Mouse (Mus musculus): Measurements from ENCODE around the gene Tmem8b. TPM values are rescaled to one million over a fixed set of nuclear protein-coding genes. Genes with fewer than 3 reads are reported as not detected.

Tmem8b gene
- total RNA-seq, 1 experiment, result 1.4 TPM

- Histone ChIP-seq H3K4me3 (ENCODE audit: insufficient read depth in 1 of 2, low read depth in 1 of 2, low read length in 2 of 2, poor library complexity in 1 of 2, severe bottlenecking in 1 of 2) (no peak within 1 kb of the TSS), H3K9me3 (ENCODE audit: control insufficient read depth, insufficient read depth, low read depth, low read length) (no peaks in the 10 kb centered on the region), H3K27ac (ENCODE audit: insufficient read depth, low read depth, low read length, poor library complexity, severe bottlenecking) (no peak within 1 kb of the TSS), H3K36me3 (ENCODE audit: control insufficient read depth, insufficient read depth, low read length, poor library complexity, severe bottlenecking) (no peaks in the 10 kb centered on the region), H3K9ac (ENCODE audit: insufficient read depth, low read depth, low read length, poor library complexity, severe bottlenecking) (no peak within 1 kb of the TSS), H3K4me1 (ENCODE audit: control insufficient read depth in 2 of 2, insufficient read depth in 2 of 2, low read length in 2 of 2, poor library complexity in 1 of 2) (peaks cover 0 to 2% of the 10 kb centered on the region in 2 experiments; a peak in 3 of 4 replicates)
- no peak for DNase-seq (ENCODE audit: low read depth, low spot score)
- TF ChIP-seq ZNF384 (IDR thresholded peaks at IDR 0.05; ENCODE audit: low read depth, low read length), result no peak
- TF ChIP-seq ZC3H11A (IDR thresholded peaks at IDR 0.05; ENCODE audit: borderline replicate concordance, low read depth, low read length), result no peak
- no peak for TF ChIP-seq HCFC1 (IDR thresholded peaks at IDR 0.05; ENCODE audit: borderline replicate concordance, insufficient read depth, low read length)
- TF ChIP-seq MAFK (IDR thresholded peaks at IDR 0.05; ENCODE audit: insufficient read depth, low read depth, low read length), result no peak
- TF ChIP-seq CHD2 (IDR thresholded peaks at IDR 0.05; ENCODE audit: low read depth, low read length), result no peak
- in situ Hi-C loops (cut with MboI; ENCODE audit: low sequenced_read_pairs in 2 of 2, unreplicated experiment in 2 of 2), result no loop called here
These were observed 31.9 kb downstream of the Tmem8b start, which contains the start of gene Olfr70 for GRCm38 (mm10) chr4:43700707-43701106. Gene Olfr70, minus strand, starts transcription at chr4:43700807.

- Histone ChIP-seq H3K9me3 (ENCODE audit: control insufficient read depth, insufficient read depth, low read depth, low read length) (no peaks in the 10 kb centered on the region), H3K36me3 (ENCODE audit: control insufficient read depth, insufficient read depth, low read length, poor library complexity, severe bottlenecking) (no peaks in the 10 kb centered on the region), H3K4me3 (ENCODE audit: insufficient read depth in 1 of 2, low read depth in 1 of 2, low read length in 2 of 2, poor library complexity in 1 of 2, severe bottlenecking in 1 of 2) (no peak overlapping the region), H3K9ac (ENCODE audit: insufficient read depth, low read depth, low read length, poor library complexity, severe bottlenecking) (no peak overlapping the region), H3K27ac (ENCODE audit: insufficient read depth, low read depth, low read length, poor library complexity, severe bottlenecking) (no peak overlapping the region), H3K4me1 (ENCODE audit: control insufficient read depth in 2 of 2, insufficient read depth in 2 of 2, low read length in 2 of 2, poor library complexity in 1 of 2) (no peaks in the 10 kb centered on the region)
- peak; percentile 61 for DNase-seq (ENCODE audit: low read depth, low spot score)
- TF ChIP-seq HCFC1 (IDR thresholded peaks at IDR 0.05; ENCODE audit: borderline replicate concordance, insufficient read depth, low read length) (no peak), ZC3H11A (IDR thresholded peaks at IDR 0.05; ENCODE audit: borderline replicate concordance, low read depth, low read length) (no peak), CHD2 (IDR thresholded peaks at IDR 0.05; ENCODE audit: low read depth, low read length) (no peak), ZNF384 (IDR thresholded peaks at IDR 0.05; ENCODE audit: low read depth, low read length) (no peak), MAFK (IDR thresholded peaks at IDR 0.05; ENCODE audit: insufficient read depth, low read depth, low read length) (no peak)
- in situ Hi-C loops (cut with MboI; ENCODE audit: low sequenced_read_pairs in 2 of 2, unreplicated experiment in 2 of 2), result no loop called here
These were observed 34.7 kb downstream of the Tmem8b start for GRCm38 (mm10) chr4:43703439-43703838.

GRCm38 (mm10) chr4:43703851-43704250, 35.1 kb downstream of the Tmem8b start:
- no peak for DNase-seq (ENCODE audit: low read depth, low spot score)
- TF ChIP-seq ZNF384 (IDR thresholded peaks at IDR 0.05; ENCODE audit: low read depth, low read length) (no peak), HCFC1 (IDR thresholded peaks at IDR 0.05; ENCODE audit: borderline replicate concordance, insufficient read depth, low read length) (no peak), MAFK (IDR thresholded peaks at IDR 0.05; ENCODE audit: insufficient read depth, low read depth, low read length) (no peak), ZC3H11A (IDR thresholded peaks at IDR 0.05; ENCODE audit: borderline replicate concordance, low read depth, low read length) (no peak), CHD2 (IDR thresholded peaks at IDR 0.05; ENCODE audit: low read depth, low read length) (no peak)
- in situ Hi-C loops (cut with MboI; ENCODE audit: low sequenced_read_pairs in 2 of 2, unreplicated experiment in 2 of 2), result no loop called here
- Histone ChIP-seq H3K36me3 (ENCODE audit: control insufficient read depth, insufficient read depth, low read length, poor library complexity, severe bottlenecking) (no peaks in the 10 kb centered on the region), H3K4me3 (ENCODE audit: insufficient read depth in 1 of 2, low read depth in 1 of 2, low read length in 2 of 2, poor library complexity in 1 of 2, severe bottlenecking in 1 of 2) (no peak overlapping the region), H3K9me3 (ENCODE audit: control insufficient read depth, insufficient read depth, low read depth, low read length) (no peaks in the 10 kb centered on the region), H3K27ac (ENCODE audit: insufficient read depth, low read depth, low read length, poor library complexity, severe bottlenecking) (no peak overlapping the region), H3K4me1 (ENCODE audit: control insufficient read depth in 2 of 2, insufficient read depth in 2 of 2, low read length in 2 of 2, poor library complexity in 1 of 2) (no peaks in the 10 kb centered on the region), H3K9ac (ENCODE audit: insufficient read depth, low read depth, low read length, poor library complexity, severe bottlenecking) (no peak overlapping the region)

- DNase-seq (ENCODE audit: low read depth, low spot score), result no peak
- no peak overlapping the region for H3K27ac ChIP-seq (ENCODE audit: insufficient read depth, low read depth, low read length, poor library complexity, severe bottlenecking)
- no peaks in the 10 kb centered on the region for H3K4me1 ChIP-seq (ENCODE audit: control insufficient read depth in 2 of 2, insufficient read depth in 2 of 2, low read length in 2 of 2, poor library complexity in 1 of 2)
- no peak overlapping the region for H3K4me3 ChIP-seq (ENCODE audit: insufficient read depth in 1 of 2, low read depth in 1 of 2, low read length in 2 of 2, poor library complexity in 1 of 2, severe bottlenecking in 1 of 2)
- H3K9me3 ChIP-seq (ENCODE audit: control insufficient read depth, insufficient read depth, low read depth, low read length), result no peaks in the 10 kb centered on the region
- H3K36me3 ChIP-seq (ENCODE audit: control insufficient read depth, insufficient read depth, low read length, poor library complexity, severe bottlenecking), result no peaks in the 10 kb centered on the region
- no peak for TF ChIP-seq HCFC1 (IDR thresholded peaks at IDR 0.05; ENCODE audit: borderline replicate concordance, insufficient read depth, low read length)
- TF ChIP-seq ZNF384 (IDR thresholded peaks at IDR 0.05; ENCODE audit: low read depth, low read length), result no peak
- in situ Hi-C loops (cut with MboI; ENCODE audit: low sequenced_read_pairs in 2 of 2, unreplicated experiment in 2 of 2), result no loop called here
- H3K9ac ChIP-seq (ENCODE audit: insufficient read depth, low read depth, low read length, poor library complexity, severe bottlenecking), result no peak overlapping the region
These were observed 37.2 kb downstream of the Tmem8b start for GRCm38 (mm10) chr4:43705991-43706390.

- TF ChIP-seq ZC3H11A (IDR thresholded peaks at IDR 0.05; ENCODE audit: borderline replicate concordance, low read depth, low read length), result no peak
- no peak for TF ChIP-seq MAFK (IDR thresholded peaks at IDR 0.05; ENCODE audit: insufficient read depth, low read depth, low read length)
- TF ChIP-seq ZNF384 (IDR thresholded peaks at IDR 0.05; ENCODE audit: low read depth, low read length), result no peak
- TF ChIP-seq CHD2 (IDR thresholded peaks at IDR 0.05; ENCODE audit: low read depth, low read length), result no peak
- TF ChIP-seq HCFC1 (IDR thresholded peaks at IDR 0.05; ENCODE audit: borderline replicate concordance, insufficient read depth, low read length), result no peak
- Histone ChIP-seq H3K4me1 (ENCODE audit: control insufficient read depth in 2 of 2, insufficient read depth in 2 of 2, low read length in 2 of 2, poor library complexity in 1 of 2) (no peaks in the 10 kb centered on the region), H3K9me3 (ENCODE audit: control insufficient read depth, insufficient read depth, low read depth, low read length) (no peaks in the 10 kb centered on the region), H3K36me3 (ENCODE audit: control insufficient read depth, insufficient read depth, low read length, poor library complexity, severe bottlenecking) (no peaks in the 10 kb centered on the region), H3K9ac (ENCODE audit: insufficient read depth, low read depth, low read length, poor library complexity, severe bottlenecking) (no peak within 1 kb of the TSS), H3K27ac (ENCODE audit: insufficient read depth, low read depth, low read length, poor library complexity, severe bottlenecking) (no peak within 1 kb of the TSS), H3K4me3 (ENCODE audit: insufficient read depth in 1 of 2, low read depth in 1 of 2, low read length in 2 of 2, poor library complexity in 1 of 2, severe bottlenecking in 1 of 2) (no peak within 1 kb of the TSS)
- DNase-seq (ENCODE audit: low read depth, low spot score), result no peak
- in situ Hi-C loops (cut with MboI; ENCODE audit: low sequenced_read_pairs in 2 of 2, unreplicated experiment in 2 of 2), result no loop called here
These were observed 41.1 kb downstream of the Tmem8b start, which contains the start of gene Olfr71 for GRCm38 (mm10) chr4:43709869-43710268. Gene Olfr71, minus strand, starts transcription at chr4:43710255.

Measured in ES-E14 (cell line).